Mouse (Mus musculus): Measurements from ENCODE around the gene 1810046K07Rik. TPM values are rescaled to one million over a fixed set of nuclear protein-coding genes. Genes with fewer than 3 reads are reported as not detected.

The 1810046K07Rik gene
- polyA plus RNA-seq, 1 experiment, result not detected

- H3K27ac ChIP-seq (replicated peaks; ENCODE audit: low read depth, low read length), result no peak overlapping the region
- H3K4me3 ChIP-seq (ENCODE audit: insufficient read depth, low read depth, low read length), result no peak overlapping the region
- no peaks in the 10 kb centered on the region for H3K4me1 ChIP-seq (ENCODE audit: control insufficient read depth, insufficient read depth, insufficient read length, low read length)
Observed at GRCm38 (mm10) chr9:51273581-51274154, 55.0 kb downstream of the 1810046K07Rik start.

GRCm38 (mm10) chr9:51272102-51272501 lies 56.6 kb downstream of the 1810046K07Rik start:
- H3K4me1 ChIP-seq (ENCODE audit: control insufficient read depth, insufficient read depth, insufficient read length, low read length), result no peaks in the 10 kb centered on the region
- no peak overlapping the region for H3K27ac ChIP-seq (replicated peaks; ENCODE audit: low read depth, low read length)
- no peak overlapping the region for H3K4me3 ChIP-seq (ENCODE audit: insufficient read depth, low read depth, low read length)

GRCm38 (mm10) chr9:51271073-51271472 lies 57.6 kb downstream of the 1810046K07Rik start:
- Histone ChIP-seq H3K4me1 (ENCODE audit: control insufficient read depth, insufficient read depth, insufficient read length, low read length) (no peaks in the 10 kb centered on the region), H3K27ac (replicated peaks; ENCODE audit: low read depth, low read length) (no peak overlapping the region), H3K4me3 (ENCODE audit: insufficient read depth, low read depth, low read length) (no peak overlapping the region)

- no peak overlapping the region for H3K4me3 ChIP-seq (ENCODE audit: insufficient read depth, low read depth, low read length)
Observed at GRCm38 (mm10) chr9:51268852-51269251, 59.9 kb downstream of the 1810046K07Rik start.

GRCm38 (mm10) chr9:51258426-51258825 lies 70.3 kb downstream of the 1810046K07Rik start:
- peaks cover 3% of the 10 kb centered on the region; the same call in 1 of the 2 replicates for H3K4me1 ChIP-seq (ENCODE audit: control insufficient read depth, insufficient read depth, insufficient read length, low read length)
- H3K27ac ChIP-seq (replicated peaks; ENCODE audit: low read depth, low read length), result no peak overlapping the region
- no peak overlapping the region for H3K4me3 ChIP-seq (ENCODE audit: insufficient read depth, low read depth, low read length)

More at GRCm38 (mm10) chr9:51268852-51269251, 59.9 kb downstream of the 1810046K07Rik start:
- Histone ChIP-seq H3K27ac (replicated peaks; ENCODE audit: low read depth, low read length) (no peak overlapping the region), H3K4me1 (ENCODE audit: control insufficient read depth, insufficient read depth, insufficient read length, low read length) (0 out of 2 replicates have a peak, but pooled peaks cover 3% of the 10 kb centered on the region)

GRCm38 (mm10) chr9:51256780-51257502 lies 71.8 kb downstream of the 1810046K07Rik start:
- Histone ChIP-seq H3K4me1 (ENCODE audit: control insufficient read depth, insufficient read depth, insufficient read length, low read length) (no peaks in the 10 kb centered on the region), H3K27ac (replicated peaks; ENCODE audit: low read depth, low read length) (no peak overlapping the region), H3K4me3 (ENCODE audit: insufficient read depth, low read depth, low read length) (no peak overlapping the region)

Other genes starting within 250 kb of the 1810046K07Rik start
- not detected in 2 replicates for gene 4833427G06Rik, start 226.8 kb downstream of the 1810046K07Rik start, polyA plus RNA-seq (2012; ENCODE audit: insufficient read depth, insufficient read length, missing spikeins)
- gene Gm32742, start 163.4 kb downstream of the 1810046K07Rik start, polyA plus RNA-seq (2012; ENCODE audit: insufficient read depth, insufficient read length, missing spikeins), result not detected in 2 replicates
- gene Pou2af1, start 115.2 kb downstream of the 1810046K07Rik start, polyA plus RNA-seq (2012; ENCODE audit: insufficient read depth, insufficient read length, missing spikeins), result 1.2 TPM in 1 of 2 replicates, not detected in the other
- 5.4 and 15.1 TPM in 2 replicates for gene Colca2, start 50.3 kb downstream of the 1810046K07Rik start, polyA plus RNA-seq (2012; ENCODE audit: insufficient read depth, insufficient read length, missing spikeins)